Mouse (Mus musculus): ENCODE data around the gene Cdc34. TPM values are rescaled to one million over a fixed set of nuclear protein-coding genes. Genes with fewer than 3 reads are reported as not detected.
A peak's percentile ranks its signal among the peaks of the same experiment; 100 is the strongest.

The Cdc34 gene
- polyA plus RNA-seq, 1 experiment from 2014 or later: 92.9 TPM

GRCm38 (mm10) chr10:79682916-79683582 is 1.1 kb downstream of the Cdc34 start:
- ATAC-seq (ENCODE audit: insufficient read depth): no peak
- Histone ChIP-seq H3K27ac (ENCODE audit: low read depth) (peak overlapping the region; percentile 72), H3K4me2 (peak overlapping the region; percentile 72), H3K36me3 (ENCODE audit: insufficient read depth) (peaks cover 37% of the 10 kb centered on the region), H3K4me1 (ENCODE audit: insufficient read depth) (peaks cover 7% of the 10 kb centered on the region), H3K4me3 (ENCODE audit: low read depth, low read length) (peak overlapping the region; percentile 79), H3K9me3 (ENCODE audit: low read depth, low read length) (no peaks in the 10 kb centered on the region), H3K9ac (peak overlapping the region; percentile 80), H3K27me3 (ENCODE audit: insufficient read depth, low read length) (no peaks in the 10 kb centered on the region)
- peak; percentile 75 for DNase-seq
- 4% methylated on average over 10 of the region's 10 CpGs for WGBS
- TF ChIP-seq CTCF (IDR thresholded peaks at IDR 0.05; ENCODE audit: low read depth): peak; percentile 58

GRCm38 (mm10) chr10:79683726-79684640 is 2.0 kb downstream of the Cdc34 start:
- Histone ChIP-seq H3K4me3 (ENCODE audit: low read depth, low read length) (peak overlapping the region; percentile 79), H3K9ac (peak overlapping the region; percentile 80), H3K27ac (ENCODE audit: low read depth) (no peak overlapping the region), H3K9me3 (ENCODE audit: low read depth, low read length) (no peaks in the 10 kb centered on the region), H3K27me3 (ENCODE audit: insufficient read depth, low read length) (no peaks in the 10 kb centered on the region), H3K4me1 (ENCODE audit: insufficient read depth) (peaks cover 7% of the 10 kb centered on the region), H3K4me2 (peak overlapping the region; percentile 72), H3K36me3 (ENCODE audit: insufficient read depth) (peaks cover 46% of the 10 kb centered on the region)
- ATAC-seq (ENCODE audit: insufficient read depth) (no peak), DNase-seq (no peak)
- 90% methylated on average over 6 of the region's 6 CpGs for WGBS
- TF ChIP-seq CTCF (IDR thresholded peaks at IDR 0.05; ENCODE audit: low read depth): no peak

GRCm38 (mm10) chr10:79684770-79685600 is 3.0 kb downstream of the Cdc34 start:
- no peak overlapping the region for H3K27ac ChIP-seq (ENCODE audit: low read depth)
- WGBS: 89% methylated on average over 25 of the region's 25 CpGs
- no peaks in the 10 kb centered on the region for H3K9me3 ChIP-seq (ENCODE audit: low read depth, low read length)
- no peak overlapping the region for H3K4me2 ChIP-seq
- DNase-seq (no peak), ATAC-seq (ENCODE audit: insufficient read depth) (no peak)
- H3K4me1 ChIP-seq (ENCODE audit: insufficient read depth): peaks cover 7% of the 10 kb centered on the region
- TF ChIP-seq CTCF (IDR thresholded peaks at IDR 0.05; ENCODE audit: low read depth): no peak
- peaks cover 56% of the 10 kb centered on the region for H3K36me3 ChIP-seq (ENCODE audit: insufficient read depth)
- no peaks in the 10 kb centered on the region for H3K27me3 ChIP-seq (ENCODE audit: insufficient read depth, low read length)
- H3K9ac ChIP-seq: no peak overlapping the region
- H3K4me3 ChIP-seq (ENCODE audit: low read depth, low read length): no peak overlapping the region

DNA sequence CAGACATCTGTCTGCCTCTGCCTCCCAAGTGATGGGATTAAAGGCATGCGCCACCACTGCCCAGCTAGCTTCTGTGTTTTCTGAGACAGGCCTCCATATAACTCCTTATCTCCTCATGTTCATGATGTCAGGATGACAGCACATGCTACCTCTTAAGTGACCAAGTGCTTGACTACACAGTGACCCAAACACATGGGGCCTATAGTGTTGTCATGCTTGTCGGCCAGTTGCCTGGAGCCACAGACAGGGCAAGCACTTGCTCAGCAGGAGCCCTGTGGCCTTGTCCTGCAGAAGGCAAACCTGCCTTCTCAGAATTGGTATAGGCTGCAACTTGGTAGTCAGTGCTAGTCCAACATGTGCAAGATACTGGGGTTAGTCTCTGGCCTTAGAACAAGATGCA is 4.2 kb downstream of the Cdc34 start:
- no peak overlapping the region for H3K27ac ChIP-seq (ENCODE audit: low read depth)

GRCm38 (mm10) chr10:79686691-79687090 is 4.7 kb downstream of the Cdc34 start:
- no peak for DNase-seq
- no peak for ATAC-seq (ENCODE audit: insufficient read depth)
- 87% methylated on average over 1 of the region's 1 CpGs for WGBS
- no peak overlapping the region for H3K27ac ChIP-seq (ENCODE audit: low read depth)
- TF ChIP-seq CTCF (IDR thresholded peaks at IDR 0.05; ENCODE audit: low read depth): no peak
- H3K36me3 ChIP-seq (ENCODE audit: insufficient read depth): peaks cover 56% of the 10 kb centered on the region
- no peak overlapping the region for H3K9ac ChIP-seq
- H3K4me1 ChIP-seq (ENCODE audit: insufficient read depth): no peaks in the 10 kb centered on the region
- H3K9me3 ChIP-seq (ENCODE audit: low read depth, low read length): no peaks in the 10 kb centered on the region
- no peak overlapping the region for H3K4me2 ChIP-seq
- no peak overlapping the region for H3K4me3 ChIP-seq (ENCODE audit: low read depth, low read length)
- no peaks in the 10 kb centered on the region for H3K27me3 ChIP-seq (ENCODE audit: insufficient read depth, low read length)

More for the DNA sequence above, 4.2 kb downstream of the Cdc34 start:
- Histone ChIP-seq H3K4me3 (ENCODE audit: low read depth, low read length) (no peak overlapping the region), H3K27me3 (ENCODE audit: insufficient read depth, low read length) (no peaks in the 10 kb centered on the region), H3K9ac (no peak overlapping the region), H3K36me3 (ENCODE audit: insufficient read depth) (peaks cover 56% of the 10 kb centered on the region), H3K9me3 (ENCODE audit: low read depth, low read length) (no peaks in the 10 kb centered on the region), H3K4me1 (ENCODE audit: insufficient read depth) (peaks cover under 1% of the 10 kb centered on the region; the same call in 1 of the 2 replicates), H3K4me2 (no peak overlapping the region)
- no peak for TF ChIP-seq CTCF (IDR thresholded peaks at IDR 0.05; ENCODE audit: low read depth)
- DNase-seq: no peak
- 87% methylated on average over 2 of the region's 2 CpGs for WGBS
- no peak for ATAC-seq (ENCODE audit: insufficient read depth)

DNA sequence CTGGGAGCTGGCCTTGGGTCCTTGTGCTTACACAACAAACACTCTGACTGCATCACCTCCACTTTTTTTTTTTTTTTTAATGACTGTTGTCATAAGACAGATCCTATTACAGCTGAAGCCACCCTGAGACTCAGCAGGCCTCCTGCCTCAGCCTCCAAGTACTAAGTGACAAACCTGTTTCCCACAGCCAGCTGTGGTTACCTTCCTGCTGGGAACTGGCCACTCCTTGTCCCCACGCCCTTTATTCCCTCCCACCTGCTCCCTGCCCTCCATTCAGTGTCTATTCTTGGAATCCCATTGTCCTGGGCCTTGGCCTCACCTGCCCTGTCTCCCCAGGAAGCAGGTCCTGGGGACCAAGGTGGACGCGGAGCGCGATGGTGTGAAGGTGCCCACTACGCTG is 5.5 kb downstream of the Cdc34 start:
- no peaks in the 10 kb centered on the region for H3K4me1 ChIP-seq (ENCODE audit: insufficient read depth)
- no peak overlapping the region for H3K4me3 ChIP-seq (ENCODE audit: low read depth, low read length)
- 93% methylated on average over 6 of the region's 6 CpGs for WGBS
- no peak overlapping the region for H3K4me2 ChIP-seq
- no peak for TF ChIP-seq CTCF (IDR thresholded peaks at IDR 0.05; ENCODE audit: low read depth)
- no peak for ATAC-seq (ENCODE audit: insufficient read depth)
- H3K36me3 ChIP-seq (ENCODE audit: insufficient read depth): peaks cover 56% of the 10 kb centered on the region
- H3K9ac ChIP-seq: no peak overlapping the region
- H3K9me3 ChIP-seq (ENCODE audit: low read depth, low read length): no peaks in the 10 kb centered on the region
- DNase-seq: no peak
- no peaks in the 10 kb centered on the region for H3K27me3 ChIP-seq (ENCODE audit: insufficient read depth, low read length)
- no peak overlapping the region for H3K27ac ChIP-seq (ENCODE audit: low read depth)
